Mouse (Mus musculus) liver, embryonic 16.5 days (tissue): Measurements from ENCODE around the gene Pgam2. TPM values are rescaled to one million over a fixed set of nuclear protein-coding genes. Genes with fewer than 3 reads are reported as not detected.

Experiments
- ATAC-seq: fragments of 200-750 bp; cut with Nextera tagmentation; 2 replicates; pipeline ENCODE4 v1.8.0; 2017; ENCODE audit warnings: low read depth, mild to moderate bottlenecking, moderate number of reproducible peaks, moderate library complexity
- H3K27ac ChIP-seq: fragments of 300-500 bp; sonication (generic); 2 replicates; pipeline ENCODE4 v1.5.1; 2014; ENCODE audit warnings: mild to moderate bottlenecking, low read length
- H3K27me3 ChIP-seq: fragments of 300-500 bp; sonication (generic); 2 replicates; pipeline ENCODE4 v1.6.1; 2014; ENCODE audit warnings: low read depth, low read length, mixed read lengths; ENCODE audit not compliant: control insufficient read depth, insufficient read depth
- H3K36me3 ChIP-seq: fragments of 300-500 bp; sonication (generic); 2 replicates; pipeline ENCODE4 v1.6.1; 2014; ENCODE audit warnings: mild to moderate bottlenecking; ENCODE audit not compliant: control insufficient read depth, insufficient read depth
- H3K4me1 ChIP-seq: fragments of 300-500 bp; sonication (generic); 2 replicates; pipeline ENCODE4 v1.6.1; 2014; ENCODE audit warnings: low read depth, low read length, mixed read lengths; ENCODE audit not compliant: control insufficient read depth
- H3K4me2 ChIP-seq: fragments of 300-500 bp; sonication (generic); 2 replicates; pipeline ENCODE4 v1.6.1; 2014; ENCODE audit warnings: low read depth, low read length, mixed read lengths
- H3K4me3 ChIP-seq: fragments of 300-500 bp; sonication (generic); 2 replicates; pipeline ENCODE4 v1.5.1; 2014; ENCODE audit warnings: low read depth, mild to moderate bottlenecking, low read length
- H3K9ac ChIP-seq: fragments of 300-500 bp; sonication (generic); 2 replicates; pipeline ENCODE4 v1.6.1; 2014; ENCODE audit warnings: low read depth, low read length
- H3K9me3 ChIP-seq: fragments of 300-500 bp; sonication (generic); replicated peaks from 2 replicates; pipeline ENCODE4 v1.6.1; 2016; ENCODE audit warnings: low read length; ENCODE audit not compliant: control insufficient read depth
- WGBS: fragments of 180-500 bp; shearing (Covaris S2); extraction: QIAGEN DNeasy Blood & Tissue Kit; methylation state at CpG from one replicate; pipeline ENCODE4 v1.1.7; 2014; ENCODE audit not compliant: insufficient replicate concordance; 5-methylcytosine and 5-hydroxymethylcytosine counted together
- polyA plus RNA-seq: library from polyadenylated mRNA; unstranded; fragments of >200 nt; fragmentation: Nextera tagmentation; extraction: Ambion mirVana; gene quantifications from 2 replicates; pipeline ENCODE4 v1.2.1, GENCODE M21; 2015

Gene Pgam2
- polyA plus RNA-seq, 1 experiment from 2014 or later = 15.3 TPM

GRCm38 (mm10) chr11:5840346-5840745 is 36.8 kb upstream of the Pgam2 start:
- H3K4me2 ChIP-seq = no peak overlapping the region
- H3K9ac ChIP-seq = no peak overlapping the region
- H3K4me3 ChIP-seq = no peak overlapping the region
- WGBS = 76% methylated on average over 7 of the region's 7 CpGs
- H3K27ac ChIP-seq = no peak overlapping the region
- H3K4me1 ChIP-seq = peaks cover 6% of the 10 kb centered on the region; the same call in 1 of the 2 replicates
- H3K36me3 ChIP-seq = no peaks in the 10 kb centered on the region
- ATAC-seq = no peak
- H3K9me3 ChIP-seq = no peaks in the 10 kb centered on the region
- H3K27me3 ChIP-seq = no peaks in the 10 kb centered on the region

- Histone ChIP-seq H3K4me1 (peaks cover 6% of the 10 kb centered on the region; the same call in 1 of the 2 replicates), H3K27ac (peak within 1 kb of the TSS; percentile 77), H3K27me3 (no peaks in the 10 kb centered on the region), H3K9me3 (no peaks in the 10 kb centered on the region), H3K36me3 (no peaks in the 10 kb centered on the region; the same call in 1 of the 2 replicates), H3K9ac (peak within 1 kb of the TSS; percentile 69), H3K4me3 (peak within 1 kb of the TSS; percentile 68), H3K4me2 (peak within 1 kb of the TSS; percentile 96)
- ATAC-seq = peak; percentile 95
- under 1% methylated on average over 62 of the region's 63 CpGs for WGBS
These were observed 34.0 kb upstream of the Pgam2 start, which contains the start of gene Polm for GRCm38 (mm10) chr11:5837251-5838246. TSS of gene Polm (minus strand) at chr11:5838016.

- no peaks in the 10 kb centered on the region for H3K27me3 ChIP-seq
- H3K36me3 ChIP-seq = no peaks in the 10 kb centered on the region; the same call in 1 of the 2 replicates
- 54% methylated on average over 1 of the region's 1 CpGs for WGBS
- no peak overlapping the region for H3K27ac ChIP-seq
- H3K4me3 ChIP-seq = no peak overlapping the region
- peaks cover 6% of the 10 kb centered on the region; the same call in 1 of the 2 replicates for H3K4me1 ChIP-seq
- H3K9ac ChIP-seq = no peak overlapping the region
- no peak overlapping the region for H3K4me2 ChIP-seq
- no peak for ATAC-seq
- no peaks in the 10 kb centered on the region for H3K9me3 ChIP-seq
These were observed 32.6 kb upstream of the Pgam2 start for GRCm38 (mm10) chr11:5836126-5836525.

GRCm38 (mm10) chr11:5835057-5835456 is 31.5 kb upstream of the Pgam2 start:
- Histone ChIP-seq H3K36me3 (no peaks in the 10 kb centered on the region; the same call in none of the 2 replicates), H3K9ac (no peak overlapping the region), H3K4me2 (no peak overlapping the region), H3K4me1 (peaks cover 6% of the 10 kb centered on the region; the same call in 1 of the 2 replicates), H3K27me3 (no peaks in the 10 kb centered on the region), H3K27ac (no peak overlapping the region), H3K4me3 (no peak overlapping the region), H3K9me3 (no peaks in the 10 kb centered on the region)
- WGBS = 75% methylated on average over 7 of the region's 7 CpGs
- no peak for ATAC-seq

DNA sequence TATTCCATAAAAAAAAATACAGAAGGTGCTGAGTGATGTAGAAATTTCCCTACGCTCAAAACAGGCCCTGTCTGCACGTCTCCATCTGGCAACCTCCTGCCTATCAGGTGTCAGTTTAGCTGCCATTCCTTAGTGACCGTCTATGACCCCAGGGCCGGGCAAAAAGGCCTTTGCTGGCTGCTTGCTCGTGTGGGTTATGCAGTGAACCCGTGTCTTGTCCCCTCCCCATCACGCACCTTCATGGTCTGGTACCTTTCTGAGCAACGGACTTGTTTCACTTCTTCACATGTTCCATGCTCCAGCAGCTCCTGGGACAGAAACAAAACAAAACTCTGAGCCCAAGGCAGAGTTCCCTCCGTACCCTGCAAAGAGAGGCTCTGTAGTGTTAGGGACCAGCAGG is 31.0 kb upstream of the Pgam2 start:
- no peak overlapping the region for H3K9ac ChIP-seq
- no peak for ATAC-seq
- H3K4me3 ChIP-seq = no peak overlapping the region
- WGBS = 74% methylated on average over 9 of the region's 9 CpGs
- peaks cover 6% of the 10 kb centered on the region; the same call in 1 of the 2 replicates for H3K4me1 ChIP-seq
- H3K27ac ChIP-seq = no peak overlapping the region
- H3K9me3 ChIP-seq = no peaks in the 10 kb centered on the region
- H3K36me3 ChIP-seq = no peaks in the 10 kb centered on the region; the same call in none of the 2 replicates
- no peak overlapping the region for H3K4me2 ChIP-seq
- no peaks in the 10 kb centered on the region for H3K27me3 ChIP-seq

DNA sequence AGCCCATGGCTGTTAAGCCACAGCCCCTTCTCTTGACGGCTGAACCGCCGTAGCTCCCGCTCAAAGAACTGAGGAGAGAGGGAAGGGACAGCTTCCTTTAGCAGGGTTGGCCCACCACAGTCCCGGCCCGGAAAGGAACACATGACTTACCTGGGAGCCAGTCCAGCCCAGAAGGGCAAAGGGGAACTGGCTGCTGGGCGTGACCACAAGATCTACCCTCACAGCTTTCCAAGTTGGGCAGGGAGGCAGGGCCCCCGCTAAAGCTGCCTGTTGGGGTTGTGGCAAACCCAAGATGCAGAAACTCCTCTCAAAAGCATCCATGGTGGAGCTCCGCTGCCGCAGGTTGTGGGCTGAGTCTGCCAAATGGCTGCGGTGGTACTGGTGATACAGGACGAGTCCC is 25.8 kb upstream of the Pgam2 start:
- no peak for ATAC-seq
- H3K4me3 ChIP-seq = no peak overlapping the region
- no peak overlapping the region for H3K9ac ChIP-seq
- H3K9me3 ChIP-seq = no peaks in the 10 kb centered on the region
- no peaks in the 10 kb centered on the region for H3K27me3 ChIP-seq
- no peaks in the 10 kb centered on the region; the same call in 1 of the 2 replicates for H3K36me3 ChIP-seq
- no peak overlapping the region for H3K4me2 ChIP-seq
- H3K27ac ChIP-seq = no peak overlapping the region
- WGBS = 67% methylated on average over 12 of the region's 12 CpGs
- H3K4me1 ChIP-seq = peaks cover 2% of the 10 kb centered on the region; the same call in 1 of the 2 replicates

GRCm38 (mm10) chr11:5828509-5829191 is 25.1 kb upstream of the Pgam2 start:
- Histone ChIP-seq H3K4me2 (no peak overlapping the region), H3K4me3 (no peak overlapping the region), H3K36me3 (no peaks in the 10 kb centered on the region; the same call in 1 of the 2 replicates), H3K4me1 (peaks cover 2% of the 10 kb centered on the region; the same call in 1 of the 2 replicates), H3K9me3 (no peaks in the 10 kb centered on the region), H3K9ac (no peak overlapping the region), H3K27ac (no peak overlapping the region), H3K27me3 (no peaks in the 10 kb centered on the region)
- no peak for ATAC-seq
- WGBS = 73% methylated on average over 11 of the region's 11 CpGs

DNA sequence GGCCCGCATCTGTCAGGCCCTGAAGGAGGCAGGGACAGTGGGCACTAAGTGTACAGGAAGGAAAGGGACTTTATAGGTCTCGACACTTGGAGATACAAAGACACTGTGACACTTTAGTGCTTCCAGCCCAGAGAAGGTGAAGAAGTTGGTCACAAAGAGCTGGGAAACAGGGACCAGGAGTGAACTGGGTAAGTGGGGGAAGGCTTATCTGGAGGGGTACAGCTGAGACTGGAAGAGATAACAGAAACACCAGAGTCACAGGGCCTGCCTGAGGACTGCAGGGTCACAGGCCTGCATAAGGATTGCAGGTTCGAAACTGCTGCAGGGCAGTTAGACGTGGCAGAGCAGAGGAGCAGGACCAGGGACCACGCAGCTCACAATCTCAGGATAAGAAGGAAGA is 24.4 kb upstream of the Pgam2 start:
- ATAC-seq = no peak

More for the DNA sequence above, 24.4 kb upstream of the Pgam2 start:
- Histone ChIP-seq H3K4me1 (peaks cover 2% of the 10 kb centered on the region; the same call in 1 of the 2 replicates), H3K27me3 (no peaks in the 10 kb centered on the region), H3K36me3 (no peaks in the 10 kb centered on the region; the same call in 1 of the 2 replicates), H3K4me2 (no peak overlapping the region), H3K9ac (no peak overlapping the region), H3K27ac (no peak overlapping the region), H3K9me3 (no peaks in the 10 kb centered on the region), H3K4me3 (no peak overlapping the region)
- WGBS = 62% methylated on average over 5 of the region's 5 CpGs
